Mouse (Mus musculus) brain, embryonic 14.5 days (tissue): ENCODE data around the gene Gpr132.

Source experiments
- CTCF ChIP-seq: fragments of 200-500 bp; IDR thresholded peaks from 2 replicates; pipeline ENCODE4 v1.5.1; 2012; ENCODE audit warnings: inconsistent platforms, mild to moderate bottlenecking, moderate library complexity, borderline replicate concordance; ENCODE audit not compliant: insufficient read depth, insufficient read length; ENCODE audit errors: extremely low read depth
- POLR2A ChIP-seq: fragments of 200-500 bp; IDR thresholded peaks from 2 replicates; pipeline ENCODE4 v1.6.1; 2012; ENCODE audit warnings: mild to moderate bottlenecking, inconsistent platforms, borderline replicate concordance; ENCODE audit not compliant: poor library complexity, insufficient read depth, insufficient read length, severe bottlenecking; ENCODE audit errors: extremely low read depth

GRCm38 (mm10) chr12:112857021-112857925 is 10.8 kb downstream of the Gpr132 start:
- no peak for TF ChIP-seq CTCF
- no peak for TF ChIP-seq POLR2A
